ENCODE assay signal across 26 mouse cellular contexts in genomic region chr16:34110840-34111625, GRCm38 (mm10).
DNase-seq lines count a peak whose midpoint lies in the region; ATAC-seq and TF ChIP-seq lines count a peak whose summit lies in the region.
"Had no signal": no experiment of that assay in that cellular context is flagged by ENCODE, and none has a peak within 500 bp of the region (broad histone marks: within the 10 kb centered on the region; RNA-seq: fewer than 3 reads in every experiment).

No protein-coding gene starts in this region.

- ATAC-seq in liver, embryonic 11.5 days (replicated peaks; ENCODE audit: low FRiP score) = no peak
- ATAC-seq in common myeloid progenitor, adult 5-6 weeks (replicated peaks; ENCODE audit: low read depth, poor library complexity, severe bottlenecking) = peak; percentile 39
- ATAC-seq in liver, postnatal 0 days = peak; percentile 86
- no peak for ATAC-seq in hindbrain, embryonic 13.5 days (ENCODE audit: low FRiP score)
- ATAC-seq: activated CD4-positive, CD25-positive, alpha-beta regulatory T cell, adult 4 months; forebrain, embryonic 16.5 days; midbrain, embryonic 16.5 days had no signal

- H3K4me2 ChIP-seq in liver, embryonic 11.5 days = no peak overlapping the region
- no peak overlapping the region for H3K4me2 ChIP-seq in liver, postnatal 0 days (ENCODE audit: low read depth, low read length)
- no peak overlapping the region for H3K4me2 ChIP-seq in hindbrain, embryonic 13.5 days
- H3K4me2 ChIP-seq: heart, embryonic 15.5 days; limb, embryonic 13.5 days; lung, embryonic 14.5 days had no signal

- no peak overlapping the region for H3K4me3 ChIP-seq in liver, embryonic 11.5 days (ENCODE audit: low read depth, low read length)
- no peak overlapping the region for H3K4me3 ChIP-seq in liver, postnatal 0 days (ENCODE audit: low read depth, low read length)
- H3K4me3 ChIP-seq in hindbrain, embryonic 13.5 days = no peak overlapping the region
- H3K4me3 ChIP-seq: heart, adult 2 months; heart, embryonic 15.5 days; hindbrain, embryonic 10.5 days; limb, embryonic 13.5 days; midbrain, embryonic 10.5 days had no signal

- 77% methylated on average over 7 of the region's 7 CpGs for WGBS in liver, embryonic 11.5 days
- 32% methylated on average over 7 of the region's 7 CpGs for WGBS in liver, postnatal 0 days (ENCODE audit: insufficient replicate concordance)
- WGBS in hindbrain, embryonic 13.5 days = 90% methylated on average over 7 of the region's 7 CpGs

- peak; percentile 12 for DNase-seq in liver
- no peak for DNase-seq in liver, embryonic 11.5 days (ENCODE audit: low spot score)
- DNase-seq in liver, postnatal 0 days = peak; percentile 39
- DNase-seq in splenic B cell, adult 2 months (ENCODE audit: low read depth, low spot score) = peak; percentile 65
- DNase-seq in adrenal gland, postnatal 4 days (ENCODE audit: low spot score in 2 of 2) = no peak
- no peak for DNase-seq in urinary bladder, postnatal 36 days (ENCODE audit: low spot score in 2 of 2)
- DNase-seq: adrenal gland, adult 8-10 months; cerebellum, adult 2 months; cerebellum, postnatal 36 days; gastrocnemius, postnatal 25 days; heart, adult 2 months; kidney, adult 18-20 months; layer of hippocampus, adult 9-11 months; lung, embryonic 14.5 days; lung, postnatal 36 days had no signal

- H3K36me3 ChIP-seq in liver, embryonic 11.5 days (ENCODE audit: control insufficient read depth, insufficient read depth, low read length) = no peaks in the 10 kb centered on the region
- H3K36me3 ChIP-seq in liver, postnatal 0 days (replicated peaks; ENCODE audit: insufficient read depth, low read length) = no peaks in the 10 kb centered on the region
- H3K36me3 ChIP-seq in splenic B cell, adult 2 months (ENCODE audit: control insufficient read depth, insufficient read depth, low read length, poor library complexity, severe bottlenecking) = no peaks in the 10 kb centered on the region
- peaks cover 9% of the 10 kb centered on the region for H3K36me3 ChIP-seq in hindbrain, embryonic 13.5 days
- H3K36me3 ChIP-seq: midbrain, embryonic 10.5 days had no signal

- no peaks in the 10 kb centered on the region for H3K27me3 ChIP-seq in liver, embryonic 11.5 days (replicated peaks; ENCODE audit: control insufficient read depth, insufficient read depth, low read length)
- no peaks in the 10 kb centered on the region for H3K27me3 ChIP-seq in liver, postnatal 0 days (ENCODE audit: insufficient read depth, low read length)
- no peaks in the 10 kb centered on the region for H3K27me3 ChIP-seq in splenic B cell, adult 2 months (ENCODE audit: control insufficient read depth, insufficient read depth, low read length, poor library complexity, severe bottlenecking)
- H3K27me3 ChIP-seq in hindbrain, embryonic 13.5 days = no peaks in the 10 kb centered on the region
- H3K27me3 ChIP-seq: heart, embryonic 15.5 days; limb, embryonic 13.5 days had no signal

- no peaks in the 10 kb centered on the region; the same call in 1 of the 2 replicates for H3K4me1 ChIP-seq in liver, embryonic 11.5 days (replicated peaks; ENCODE audit: control insufficient read depth, insufficient read depth, low read length)
- H3K4me1 ChIP-seq in liver, postnatal 0 days (ENCODE audit: insufficient read depth) = peaks cover 7% of the 10 kb centered on the region
- H3K4me1 ChIP-seq in hindbrain, embryonic 13.5 days (replicated peaks) = peaks cover 6% of the 10 kb centered on the region; the same call in 1 of the 2 replicates
- H3K4me1 ChIP-seq: hindbrain, embryonic 10.5 days had no signal

- H3K27ac ChIP-seq in liver, embryonic 11.5 days (ENCODE audit: low read depth, low read length) = no peak overlapping the region
- H3K27ac ChIP-seq in liver, postnatal 0 days (ENCODE audit: low read depth) = peak overlapping the region; percentile 49; the same call in 1 of the 2 replicates
- no peak overlapping the region for H3K27ac ChIP-seq in hindbrain, embryonic 13.5 days
- H3K27ac ChIP-seq: heart, adult 2 months; heart, embryonic 15.5 days; hindbrain, embryonic 10.5 days; kidney, postnatal 0 days; limb, embryonic 13.5 days; midbrain, embryonic 10.5 days; stomach, postnatal 0 days had no signal

- H3K9ac ChIP-seq in liver, embryonic 11.5 days (ENCODE audit: low read depth, low read length) = no peak overlapping the region
- H3K9ac ChIP-seq in liver, postnatal 0 days (replicated peaks) = no peak overlapping the region
- no peak overlapping the region for H3K9ac ChIP-seq in hindbrain, embryonic 13.5 days
- H3K9ac ChIP-seq: heart, embryonic 15.5 days; limb, embryonic 13.5 days; lung, embryonic 14.5 days had no signal

- TF ChIP-seq CTCF in liver, postnatal 0 days (IDR thresholded peaks at IDR 0.05; ENCODE audit: low read depth) = no peak

- H3K9me3 ChIP-seq in liver, embryonic 11.5 days (ENCODE audit: control insufficient read depth, low read length) = no peaks in the 10 kb centered on the region
- no peaks in the 10 kb centered on the region for H3K9me3 ChIP-seq in liver, postnatal 0 days (ENCODE audit: low read length)
- H3K9me3 ChIP-seq in hindbrain, embryonic 13.5 days = no peaks in the 10 kb centered on the region
- H3K9me3 ChIP-seq: heart, embryonic 15.5 days; hindbrain, embryonic 10.5 days; limb, embryonic 13.5 days; midbrain, embryonic 10.5 days had no signal

- TF ChIP-seq EP300 in liver, postnatal 0 days (IDR thresholded peaks at IDR 0.05; ENCODE audit: low read depth) = no peak

Comparison
In these comparisons a context has a peak if more than half of its experiments do, and no peak if none do; other contexts are left out.
1. DNase-seq: peak in liver (single experiment), liver, postnatal 0 days (single experiment) and splenic B cell, adult 2 months (single experiment); none in liver, embryonic 11.5 days (single experiment), adrenal gland, postnatal 4 days (0 of 2) and urinary bladder, postnatal 36 days (0 of 2).
2. ATAC-seq: peak in common myeloid progenitor, adult 5-6 weeks (single experiment) and liver, postnatal 0 days (single experiment); none in liver, embryonic 11.5 days (single experiment) and hindbrain, embryonic 13.5 days (single experiment).